Mouse (Mus musculus): ENCODE results near the gene Spatc1l.
A peak's percentile ranks its signal among the peaks of the same experiment; 100 is the strongest.

Spatc1l gene

GRCm38 (mm10) chr10:76561972-76562371 is at the start of gene Spatc1l:
Spatc1l (plus strand) TSS chr10:76562272.
- no peak for DNase-seq (ENCODE audit: low spot score in 2 of 2)

GRCm38 (mm10) chr10:76512965-76513583 is 49.0 kb upstream of the Spatc1l start:
- peak; percentile 34 to 63 for DNase-seq (ENCODE audit: low spot score in 2 of 2)

GRCm38 (mm10) chr10:76530922-76531321 is 31.1 kb upstream of the Spatc1l start:
- no peak for DNase-seq (ENCODE audit: low spot score in 2 of 2)

GRCm38 (mm10) chr10:76531375-76531774 is 30.7 kb upstream of the Spatc1l start, which contains the start of gene Lss:
Lss (plus strand) TSS chr10:76531588.
- DNase-seq (ENCODE audit: low spot score in 2 of 2) = peak; percentile 91 to 95

DNA sequence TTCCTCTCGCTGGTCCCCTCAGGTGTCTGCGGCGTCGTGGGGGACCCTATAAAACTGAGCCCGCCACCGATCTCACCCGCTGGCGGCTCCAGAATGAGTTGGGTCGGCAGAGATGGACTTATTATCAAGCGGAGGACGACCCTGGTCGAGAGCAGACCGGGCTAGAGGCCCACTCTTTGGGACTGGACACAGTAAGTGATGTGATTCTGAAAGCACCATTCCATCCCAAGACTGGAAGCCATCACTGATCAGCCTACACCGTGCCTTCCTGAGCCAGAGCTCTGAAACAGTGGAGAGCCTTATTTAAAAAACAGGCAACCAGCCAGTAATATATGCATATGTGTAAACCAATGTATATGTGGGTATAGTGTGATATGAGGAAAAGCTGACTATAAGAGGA is 30.2 kb upstream of the Spatc1l start:
- DNase-seq (ENCODE audit: low spot score in 2 of 2) = no peak

- DNase-seq (ENCODE audit: low spot score in 2 of 2) = no peak
These were observed 26.5 kb upstream of the Spatc1l start for GRCm38 (mm10) chr10:76535526-76535925.

GRCm38 (mm10) chr10:76537619-76538018 is 24.5 kb upstream of the Spatc1l start:
- DNase-seq (ENCODE audit: low spot score in 2 of 2) = no peak

- no peak for DNase-seq (ENCODE audit: low spot score in 2 of 2)
These were observed 20.6 kb upstream of the Spatc1l start for GRCm38 (mm10) chr10:76541336-76542085.

GRCm38 (mm10) chr10:76542636-76543375 is 19.3 kb upstream of the Spatc1l start:
- DNase-seq (ENCODE audit: low spot score in 2 of 2) = no peak

DNA sequence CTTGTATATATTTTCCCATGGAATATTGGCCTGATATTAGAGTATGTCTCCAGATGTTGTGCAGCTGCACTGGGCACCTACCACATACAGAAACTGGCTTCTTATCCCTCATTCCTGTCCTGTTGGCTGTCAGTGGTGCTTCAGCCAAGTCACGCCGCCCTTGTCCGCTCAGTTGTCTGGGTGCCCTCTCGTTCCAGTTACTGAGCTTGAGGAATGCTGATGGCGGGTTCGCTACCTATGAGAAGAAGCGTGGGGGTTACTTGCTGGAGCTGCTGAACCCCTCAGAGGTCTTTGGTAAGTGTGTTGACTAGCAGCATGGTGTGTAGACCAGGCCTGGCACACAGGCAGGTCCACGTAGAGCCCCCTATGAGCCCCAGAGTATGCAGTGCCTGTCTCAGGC is 15.5 kb upstream of the Spatc1l start:
- no peak for DNase-seq (ENCODE audit: low spot score in 2 of 2)

DNA sequence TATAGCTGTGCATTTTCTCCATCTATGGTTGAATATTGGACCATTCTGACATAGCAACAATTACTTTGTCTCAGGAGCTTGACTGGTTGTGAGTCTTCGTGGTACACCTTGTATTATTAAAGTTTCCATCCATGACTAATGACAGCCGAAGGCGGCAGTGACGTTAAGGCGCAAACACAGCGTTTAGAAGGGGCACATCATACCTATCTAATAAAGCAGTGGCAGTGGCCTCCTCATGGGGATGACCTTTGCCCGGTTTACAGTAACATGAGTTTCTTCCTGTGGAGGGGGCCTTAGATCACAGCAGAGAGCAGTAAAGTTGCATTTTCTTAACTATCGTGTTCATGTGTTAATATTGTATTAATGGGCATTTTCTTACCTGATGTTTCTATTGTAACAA is 13.9 kb upstream of the Spatc1l start:
- no peak for DNase-seq (ENCODE audit: low spot score in 2 of 2)

DNA sequence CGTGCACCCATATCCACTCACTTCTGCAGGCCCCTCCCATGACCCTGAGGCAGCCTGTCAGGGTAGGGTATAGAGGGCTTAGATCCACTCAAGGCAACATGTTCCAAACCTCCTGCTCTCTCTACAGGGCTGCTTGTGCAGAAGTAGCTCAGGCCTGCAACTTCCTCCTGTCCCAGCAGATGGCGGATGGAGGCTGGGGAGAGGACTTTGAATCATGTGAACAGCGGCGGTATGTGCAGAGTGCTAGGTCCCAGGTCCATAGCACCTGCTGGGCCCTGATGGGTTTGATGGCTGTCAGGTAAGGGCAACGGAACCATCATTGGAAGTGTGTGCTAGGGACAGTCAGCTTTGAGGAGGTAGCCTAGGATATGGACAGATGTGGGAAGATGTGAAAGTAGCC is 11.6 kb upstream of the Spatc1l start:
- DNase-seq (ENCODE audit: low spot score in 2 of 2) = no peak

DNA sequence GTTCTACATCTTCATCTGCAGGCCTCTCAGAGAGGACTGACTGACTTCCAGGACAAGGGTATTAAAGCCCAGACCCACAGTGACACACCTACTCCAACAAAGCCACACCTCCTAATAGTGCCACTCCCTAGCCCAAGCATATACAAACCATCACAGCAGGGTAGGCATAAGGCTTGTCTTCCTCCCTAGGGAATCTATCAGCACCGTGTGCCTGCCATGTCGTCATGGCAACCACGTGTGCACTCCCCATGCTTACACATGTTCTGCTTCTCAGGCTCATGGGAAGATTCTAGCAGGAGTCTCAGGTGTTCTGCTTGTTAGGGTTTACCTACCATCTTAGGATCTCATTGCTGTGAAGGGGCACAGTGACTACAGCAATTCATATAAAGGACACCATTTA is 10.5 kb upstream of the Spatc1l start:
- DNase-seq (ENCODE audit: low spot score in 2 of 2) = no peak

GRCm38 (mm10) chr10:76554061-76554460 is 8.0 kb upstream of the Spatc1l start:
- DNase-seq (ENCODE audit: low spot score in 2 of 2) = no peak

DNA sequence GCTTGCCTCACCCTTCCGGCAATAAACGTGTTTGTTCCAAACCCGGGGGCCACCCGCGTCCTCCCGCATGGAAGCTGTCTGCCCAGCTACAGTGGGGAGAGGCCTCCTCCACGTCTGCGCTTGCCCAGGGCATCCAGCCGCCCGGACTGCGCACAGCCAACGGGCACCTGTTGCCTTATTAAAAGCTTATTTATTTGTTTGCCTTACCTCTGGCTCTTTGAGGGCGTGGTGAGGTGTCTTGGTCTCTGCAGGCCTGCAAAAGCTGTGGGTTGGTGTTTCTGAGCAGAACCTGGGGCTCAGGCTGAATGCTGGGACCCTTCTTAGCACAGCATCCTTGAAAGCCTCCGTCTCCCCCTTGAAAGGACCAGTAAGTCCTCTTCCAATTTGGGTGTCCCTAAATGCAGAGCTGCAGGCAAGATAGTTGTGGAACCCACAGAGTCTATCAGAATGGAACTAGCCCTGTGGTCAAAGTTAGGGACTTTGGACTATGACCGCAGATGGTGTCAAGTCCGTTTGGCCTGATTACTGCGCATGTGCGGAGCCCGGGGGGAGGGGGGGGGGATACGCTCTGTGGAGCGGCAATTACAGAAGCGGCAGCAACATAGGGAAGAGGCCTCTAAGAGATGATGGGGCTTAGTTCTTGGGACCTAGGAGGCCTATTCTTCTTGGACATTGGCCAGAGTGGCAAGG is 8.1 kb downstream of the Spatc1l start:
- no peak for DNase-seq (ENCODE audit: low spot score in 2 of 2)

DNA sequence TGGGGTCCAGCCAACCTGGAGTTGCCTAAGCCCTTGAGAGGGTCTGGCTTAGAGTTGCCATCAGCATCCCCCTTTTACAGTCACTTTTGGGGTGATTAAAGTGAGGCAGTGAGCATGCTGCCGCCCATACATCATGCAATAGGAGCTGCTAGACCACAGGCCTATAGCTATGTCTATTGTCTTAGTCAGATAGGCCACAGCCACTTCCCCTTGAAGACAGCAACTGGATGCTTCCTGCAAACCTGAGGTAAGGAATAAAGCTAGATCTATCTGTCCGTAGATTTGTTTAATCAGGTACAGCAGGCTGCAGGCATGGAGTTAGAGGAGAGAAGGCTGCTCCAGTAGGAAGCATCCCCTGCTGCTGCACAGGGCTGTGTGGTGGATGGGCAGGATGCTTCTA is 9.0 kb downstream of the Spatc1l start:
- DNase-seq (ENCODE audit: low spot score in 2 of 2) = no peak

- no peak for DNase-seq (ENCODE audit: low spot score in 2 of 2)
These were observed 10.1 kb downstream of the Spatc1l start for GRCm38 (mm10) chr10:76572151-76572550.

GRCm38 (mm10) chr10:76575374-76575773 is 13.3 kb downstream of the Spatc1l start, which contains the start of gene Ftcd:
Ftcd (plus strand) TSS chr10:76575648.
- DNase-seq (ENCODE audit: low spot score in 2 of 2) = no peak

- no peak for DNase-seq (ENCODE audit: low spot score in 2 of 2)
These were observed 14.8 kb downstream of the Spatc1l start for GRCm38 (mm10) chr10:76576920-76577319.

DNA sequence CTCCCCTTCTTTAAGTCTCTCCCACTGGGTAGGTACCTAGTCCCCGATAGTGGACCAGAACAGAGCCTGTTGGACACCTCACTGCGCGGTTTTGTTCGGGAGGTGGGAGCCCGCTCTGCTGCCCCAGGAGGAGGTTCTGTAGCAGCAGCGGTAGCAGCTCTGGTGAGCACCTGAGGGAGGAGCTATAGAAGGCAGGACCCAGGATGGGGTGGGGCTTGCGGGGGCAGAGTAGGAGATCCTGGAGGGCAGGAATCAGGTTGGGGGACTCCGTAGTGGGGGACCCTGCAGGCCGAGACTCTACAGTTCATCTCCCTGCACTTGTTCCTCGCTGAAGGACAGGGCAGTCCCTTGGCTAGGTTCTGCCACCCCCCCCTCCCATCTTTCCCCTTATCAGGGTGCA is 22.1 kb downstream of the Spatc1l start:
- no peak for DNase-seq (ENCODE audit: low spot score in 2 of 2)

GRCm38 (mm10) chr10:76586190-76586589 is 24.1 kb downstream of the Spatc1l start:
- DNase-seq (ENCODE audit: low spot score in 2 of 2) = no peak

DNA sequence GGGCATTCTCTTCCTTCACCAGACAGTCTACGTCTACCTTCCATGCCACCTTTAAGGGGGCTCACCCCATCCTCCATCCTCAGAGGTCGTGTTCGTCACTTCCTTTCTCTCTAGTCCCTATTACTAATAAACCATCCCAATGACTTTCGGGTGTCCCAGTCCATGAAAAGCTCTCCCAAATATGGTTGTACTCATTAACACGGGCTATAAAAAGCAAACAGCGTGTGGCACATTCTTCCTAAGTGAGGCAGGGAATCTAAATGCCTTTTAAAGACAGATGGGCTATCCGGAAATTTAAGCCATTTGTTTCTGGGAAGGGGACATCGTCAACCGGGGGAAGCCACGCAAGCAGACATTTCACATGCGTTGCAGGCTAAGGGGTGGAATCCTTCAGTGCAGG is 28.1 kb downstream of the Spatc1l start:
- DNase-seq (ENCODE audit: low spot score in 2 of 2) = no peak

Data from urinary bladder, adult 18-20 months (tissue).